Mouse (Mus musculus): ENCODE data around the gene Rfx8.

GRCm38 (mm10) chr1:39761211-39762024 lies 40.6 kb upstream of the Rfx8 start:
- TF ChIP-seq POLR2A (IDR thresholded peaks at IDR 0.05; ENCODE audit: low read depth, low read length), result no peak
- TF ChIP-seq CTCF (IDR thresholded peaks at IDR 0.05; ENCODE audit: extremely low read depth, insufficient read depth, insufficient read length, insufficient replicate concordance), result peak; percentile 18; the same call in 1 of the 2 replicates
